Mouse (Mus musculus) frontal cortex, adult 2 months (tissue): ENCODE measurements around the gene Smim7. TPM values are rescaled to one million over a fixed set of nuclear protein-coding genes. Genes with fewer than 3 reads are reported as not detected.

Source experiments
- DNase-seq, 2 experiments: peaks; one replicate each; pipeline ENCODE4 v3.0.0; 2022; ENCODE audit warnings: low spot score in 1 of 2; ENCODE audit errors: extremely low spot score in 1 of 2
- polyA plus RNA-seq: library from polyadenylated mRNA; depleted of rRNA; stranded (reverse); fragments of >200 nt; gene quantifications from 2 replicates; pipeline ENCODE4 v1.2.3, GENCODE M21; 2012; rRNA removed

The Smim7 gene
- polyA plus RNA-seq = 79.4 and 83.3 TPM in 2 replicates

GRCm38 (mm10) chr8:72570633-72571610 is at the start of gene Smim7:
Smim7 (minus strand) TSS chr8:72571088.
- peak; percentile 96 to 98 for DNase-seq

GRCm38 (mm10) chr8:72590198-72590597 is 19.3 kb upstream of the Smim7 start:
- DNase-seq = peak in 1 of 2 experiments; percentile 61

GRCm38 (mm10) chr8:72589286-72589685 is 18.4 kb upstream of the Smim7 start:
- peak; percentile 75 to 84 for DNase-seq

- peak in 1 of 2 experiments; percentile 54 for DNase-seq
Measured at GRCm38 (mm10) chr8:72588865-72589264, 18.0 kb upstream of the Smim7 start.

GRCm38 (mm10) chr8:72587806-72588205 is 16.9 kb upstream of the Smim7 start:
- no peak for DNase-seq

- no peak for DNase-seq
Measured at GRCm38 (mm10) chr8:72584390-72584789, 13.5 kb upstream of the Smim7 start.

- DNase-seq = no peak
Measured at GRCm38 (mm10) chr8:72583056-72583771, 12.3 kb upstream of the Smim7 start.

GRCm38 (mm10) chr8:72579374-72579773 is 8.5 kb upstream of the Smim7 start:
- no peak for DNase-seq

- DNase-seq = no peak
Measured at GRCm38 (mm10) chr8:72577941-72578340, 7.1 kb upstream of the Smim7 start.

GRCm38 (mm10) chr8:72577266-72577665 is 6.4 kb upstream of the Smim7 start:
- no peak for DNase-seq

- DNase-seq = no peak
Measured at GRCm38 (mm10) chr8:72575915-72576314, 5.0 kb upstream of the Smim7 start.

GRCm38 (mm10) chr8:72573450-72573849 is 2.6 kb upstream of the Smim7 start:
- DNase-seq = peak in 1 of 2 experiments; percentile 49

- no peak for DNase-seq
Measured at GRCm38 (mm10) chr8:72572507-72572906, 1.6 kb upstream of the Smim7 start.

- DNase-seq = peak in 1 of 2 experiments; percentile 80
Measured at GRCm38 (mm10) chr8:72571611-72572473, 954 bp upstream of the Smim7 start, which contains the start of gene Tmem38a. Tmem38a (plus strand) TSS chr8:72572055.

- DNase-seq = no peak
Measured at GRCm38 (mm10) chr8:72565970-72566369, 4.9 kb downstream of the Smim7 start.

GRCm38 (mm10) chr8:72561111-72561689 is 9.7 kb downstream of the Smim7 start:
- DNase-seq = no peak

GRCm38 (mm10) chr8:72555770-72556169 is 15.1 kb downstream of the Smim7 start:
- DNase-seq = no peak

GRCm38 (mm10) chr8:72549314-72549892 is 21.5 kb downstream of the Smim7 start:
- no peak for DNase-seq

- no peak for DNase-seq
Measured at GRCm38 (mm10) chr8:72548644-72549313, 22.1 kb downstream of the Smim7 start.
